Mouse (Mus musculus) kidney, adult 2 months (tissue): ENCODE measurements at regions not wholly inside any gene's neighbourhood (a gene's known extent, or its start where the extent isn't known, plus 50 kb on each side); places are given as distances from the start of the nearest gene placed in this dataset.

Source experiments
- CTCF ChIP-seq: fragments of 200-500 bp; conservative IDR thresholded peaks from 2 replicates; pipeline ENCODE4 v1.5.1; 2011; ENCODE audit warnings: low read depth, mild to moderate bottlenecking, control low read depth, low read length, moderate library complexity, mixed read lengths; ENCODE audit not compliant: insufficient read depth, insufficient read length
- POLR2A ChIP-seq: fragments of 200-500 bp; IDR thresholded peaks from one replicate; pipeline ENCODE4 v1.6.1; 2011; ENCODE audit warnings: low read depth, low read length, control low read depth

GRCm38 (mm10) chr16:79168193-79168592 is 77.3 kb upstream of the Tmprss15 start:
- TF ChIP-seq CTCF: peak; percentile 52
- TF ChIP-seq POLR2A: no peak
